Mouse (Mus musculus): ENCODE results near the gene Gm21812. TPM values are rescaled to one million over a fixed set of nuclear protein-coding genes. Genes with fewer than 3 reads are reported as not detected.

The Gm21812 gene
- total RNA-seq (2023), result not detected in 4 replicates

GRCm38 (mm10) chrY:9347084-9347483, at the start of gene Gm21812:
Gm21812 (minus strand) TSS chrY:9347184.

Other genes starting within 250 kb of the Gm21812 start
- gene Gm21292, start 213.3 kb downstream of the Gm21812 start, total RNA-seq (2023), result not detected in 4 replicates
- not detected in 4 replicates for gene Gm21721, start 145.0 kb downstream of the Gm21812 start, total RNA-seq (2023)
- not detected in 4 replicates for gene Gm21874, start 69.0 kb upstream of the Gm21812 start, total RNA-seq (2023)

All from B cell, adult 62 days (primary cell).